Mouse (Mus musculus): Measurements from ENCODE around the gene Rfc4.

Gene Rfc4

GRCm38 (mm10) chr16:23127673-23128375, at the start of gene Rfc4:
Rfc4 (minus strand) TSS chr16:23127737.
- peak; percentile 88 to 89 for DNase-seq

GRCm38 (mm10) chr16:23175956-23176355, 48.4 kb upstream of the Rfc4 start:
- DNase-seq = no peak

- no peak for DNase-seq
Measured at GRCm38 (mm10) chr16:23174855-23175254, 47.3 kb upstream of the Rfc4 start.

GRCm38 (mm10) chr16:23173904-23174303, 46.4 kb upstream of the Rfc4 start:
- no peak for DNase-seq

- DNase-seq = no peak
Measured at GRCm38 (mm10) chr16:23170813-23171212, 43.3 kb upstream of the Rfc4 start.

GRCm38 (mm10) chr16:23167079-23167478, 39.5 kb upstream of the Rfc4 start:
- DNase-seq = no peak

GRCm38 (mm10) chr16:23166646-23167045, 39.1 kb upstream of the Rfc4 start:
- DNase-seq = no peak

GRCm38 (mm10) chr16:23165441-23165840, 37.9 kb upstream of the Rfc4 start:
- no peak for DNase-seq

- DNase-seq = no peak
Measured at GRCm38 (mm10) chr16:23164443-23164842, 36.9 kb upstream of the Rfc4 start.

- DNase-seq = no peak
Measured at GRCm38 (mm10) chr16:23162116-23162515, 34.6 kb upstream of the Rfc4 start.

- no peak for DNase-seq
Measured at GRCm38 (mm10) chr16:23159749-23160148, 32.2 kb upstream of the Rfc4 start.

GRCm38 (mm10) chr16:23158957-23159356, 31.4 kb upstream of the Rfc4 start:
- no peak for DNase-seq

- no peak for DNase-seq
Measured at GRCm38 (mm10) chr16:23158292-23158691, 30.8 kb upstream of the Rfc4 start.

- DNase-seq = no peak
Measured at GRCm38 (mm10) chr16:23157013-23157412, 29.5 kb upstream of the Rfc4 start.

- DNase-seq = no peak
Measured at GRCm38 (mm10) chr16:23154261-23154660, 26.7 kb upstream of the Rfc4 start.

- DNase-seq = peak in 1 of 2 experiments; percentile 34
Measured at GRCm38 (mm10) chr16:23151423-23151822, 23.9 kb upstream of the Rfc4 start.

- DNase-seq = no peak
Measured at GRCm38 (mm10) chr16:23149396-23149795, 21.9 kb upstream of the Rfc4 start.

- DNase-seq = no peak
Measured at GRCm38 (mm10) chr16:23148936-23149335, 21.4 kb upstream of the Rfc4 start.

GRCm38 (mm10) chr16:23146280-23146679, 18.7 kb upstream of the Rfc4 start, which contains the start of gene Adipoq:
Adipoq (plus strand) TSS chr16:23146536.
- no peak for DNase-seq

GRCm38 (mm10) chr16:23145211-23145610, 17.7 kb upstream of the Rfc4 start:
- no peak for DNase-seq

- no peak for DNase-seq
Measured at GRCm38 (mm10) chr16:23144326-23144725, 16.8 kb upstream of the Rfc4 start.

GRCm38 (mm10) chr16:23140911-23141310, 13.4 kb upstream of the Rfc4 start:
- DNase-seq = no peak

GRCm38 (mm10) chr16:23136406-23136970, 9.0 kb upstream of the Rfc4 start:
- no peak for DNase-seq

- DNase-seq = peak in 1 of 2 experiments; percentile 15
Measured at GRCm38 (mm10) chr16:23135421-23136149, 8.0 kb upstream of the Rfc4 start.

Data from lung, adult 18-20 months (tissue).